Mouse (Mus musculus) MEL (cell line): ENCODE results near the gene Wdr91. TPM values are rescaled to one million over a fixed set of nuclear protein-coding genes. Genes with fewer than 3 reads are reported as not detected.

Source experiments
- DNase-seq: peaks from one replicate; pipeline ENCODE4 v3.0.0; 2011; ENCODE audit warnings: low read depth, low spot score
- H3K27ac ChIP-seq: 2 replicates; pipeline ENCODE4 v1.5.1; 2012; ENCODE audit warnings: low read depth, mild to moderate bottlenecking, control low read depth, low read length, moderate library complexity; ENCODE audit not compliant: control insufficient read depth
- H3K27me3 ChIP-seq, 2 experiments: fragments of 150-350 bp in 1 of 2; sonication (generic) in 1 of 2; 2 replicates each; pipeline ENCODE4 v1.6.1; 2012; ENCODE audit warnings: low read length in 2 of 2, mild to moderate bottlenecking in 2 of 2, improper control_type of control experiment in 1 of 2, moderate library complexity in 1 of 2; ENCODE audit not compliant: insufficient read depth in 2 of 2, control insufficient read depth in 1 of 2
- H3K36me3 ChIP-seq, 2 experiments: 2 replicates each; pipeline ENCODE4 v1.6.1; 2012 to 2014; ENCODE audit warnings: low read length in 2 of 2, improper control_type of control experiment in 1 of 2, inconsistent platforms in 1 of 2, mild to moderate bottlenecking in 1 of 2; ENCODE audit not compliant: insufficient read depth in 2 of 2, control insufficient read depth in 1 of 2
- H3K4me1 ChIP-seq, 2 experiments: fragments of 150-350 bp in 1 of 2; sonication (generic) in 1 of 2; 2 replicates each; pipeline ENCODE4 v1.6.1; 2012; ENCODE audit warnings: low read length in 2 of 2, improper control_type of control experiment in 1 of 2, mild to moderate bottlenecking in 1 of 2; ENCODE audit not compliant: insufficient read depth in 2 of 2, control insufficient read depth in 1 of 2
- H3K4me3 ChIP-seq, 2 experiments: fragments of 150-350 bp in 1 of 2; sonication (generic) in 1 of 2; 2 replicates each; pipeline ENCODE4 v1.5.1; 2012; ENCODE audit warnings: low read depth in 2 of 2, low read length in 2 of 2, mild to moderate bottlenecking in 2 of 2, moderate library complexity in 2 of 2, control low read depth in 1 of 2, improper control_type of control experiment in 1 of 2; ENCODE audit not compliant: control insufficient read depth in 1 of 2, insufficient read depth in 1 of 2
- H3K79me2 ChIP-seq: 2 replicates; pipeline ENCODE4 v1.6.1; 2012; ENCODE audit warnings: mild to moderate bottlenecking, low read length, moderate library complexity; ENCODE audit not compliant: control insufficient read depth, poor library complexity, insufficient read depth
- H3K9ac ChIP-seq: 2 replicates; pipeline ENCODE4 v1.6.1; 2012; ENCODE audit warnings: low read depth, mild to moderate bottlenecking, control low read depth, low read length, moderate library complexity; ENCODE audit not compliant: control insufficient read depth, poor library complexity, severe bottlenecking
- H3K9me3 ChIP-seq: fragments of 150-350 bp; sonication (generic); replicated peaks from 2 replicates; pipeline ENCODE4 v1.6.1; 2012; ENCODE audit warnings: mild to moderate bottlenecking, low read length, improper control_type of control experiment, moderate library complexity; ENCODE audit not compliant: insufficient read depth
- BHLHE40 ChIP-seq: IDR thresholded peaks from 2 replicates; pipeline ENCODE4 v1.6.1; 2012; ENCODE audit warnings: low read depth, mild to moderate bottlenecking, inconsistent platforms, low read length, improper control_type of control experiment, borderline replicate concordance
- CHD1 ChIP-seq: IDR thresholded peaks from 2 replicates; pipeline ENCODE4 v1.6.1; 2012; ENCODE audit warnings: low read depth, mild to moderate bottlenecking, inconsistent platforms, low read length, improper control_type of control experiment
- E2F4 ChIP-seq: IDR thresholded peaks from 2 replicates; pipeline ENCODE4 v1.6.1; 2011; ENCODE audit warnings: low read depth, low read length, improper control_type of control experiment, borderline replicate concordance
- EP300 ChIP-seq, 2 experiments: IDR thresholded peaks; 2 replicates each; pipeline ENCODE4 v1.6.1; 2011; ENCODE audit warnings: improper control_type of control experiment in 2 of 2, low read length in 2 of 2, low read depth in 1 of 2, mild to moderate bottlenecking in 1 of 2
- ETS1 ChIP-seq: IDR thresholded peaks from 2 replicates; pipeline ENCODE4 v1.6.1; 2012; ENCODE audit warnings: low read depth, mild to moderate bottlenecking, inconsistent platforms, low read length, improper control_type of control experiment, moderate library complexity
- GATA1 ChIP-seq: IDR thresholded peaks from 2 replicates; pipeline ENCODE4 v1.6.1; 2011; ENCODE audit warnings: low read depth, low read length, improper control_type of control experiment
- HCFC1 ChIP-seq: IDR thresholded peaks from 2 replicates; pipeline ENCODE4 v1.6.1; 2012; ENCODE audit warnings: low read depth, mild to moderate bottlenecking, inconsistent platforms, low read length, improper control_type of control experiment, moderate library complexity
- KAT2A ChIP-seq: conservative IDR thresholded peaks from 2 replicates; pipeline ENCODE4 v1.6.1; 2012; ENCODE audit warnings: low read depth, low read length, improper control_type of control experiment, inconsistent platforms
- MAFK ChIP-seq: IDR thresholded peaks from 2 replicates; pipeline ENCODE4 v1.6.1; 2011; ENCODE audit warnings: low read depth, mild to moderate bottlenecking, low read length, improper control_type of control experiment, borderline replicate concordance
- MXI1 ChIP-seq: IDR thresholded peaks from 2 replicates; pipeline ENCODE4 v1.6.1; 2011; ENCODE audit warnings: mild to moderate bottlenecking, low read depth, low read length, improper control_type of control experiment
- MYB ChIP-seq: IDR thresholded peaks from 2 replicates; pipeline ENCODE4 v1.6.1; 2011; ENCODE audit warnings: mild to moderate bottlenecking, low read depth, low read length, improper control_type of control experiment
- NELFE ChIP-seq: IDR thresholded peaks from 2 replicates; pipeline ENCODE4 v1.6.1; 2011; ENCODE audit warnings: low read depth, low read length, improper control_type of control experiment
- NRF1 ChIP-seq: IDR thresholded peaks from 2 replicates; pipeline ENCODE4 v1.6.1; 2014; ENCODE audit warnings: low read depth, mild to moderate bottlenecking, inconsistent platforms, low read length, improper control_type of control experiment, moderate library complexity; ENCODE audit not compliant: poor library complexity, insufficient read depth, severe bottlenecking
- POLR2A ChIP-seq, 2 experiments: IDR thresholded peaks; 2 replicates each; pipeline ENCODE4 v1.6.1; 2011 to 2012; ENCODE audit warnings: low read length in 2 of 2, mild to moderate bottlenecking in 2 of 2, control low read depth in 1 of 2, improper control_type of control experiment in 1 of 2, low read depth in 1 of 2, moderate library complexity in 1 of 2; ENCODE audit not compliant: control insufficient read depth in 1 of 2, insufficient read depth in 1 of 2, poor library complexity in 1 of 2
- POLR2AphosphoS2 ChIP-seq: IDR thresholded peaks from 2 replicates; pipeline ENCODE4 v1.6.1; 2011; ENCODE audit warnings: low read length, improper control_type of control experiment
- RAD21 ChIP-seq: IDR thresholded peaks from 2 replicates; pipeline ENCODE4 v1.6.1; 2011; ENCODE audit warnings: mild to moderate bottlenecking, low read depth, low read length, improper control_type of control experiment
- TAL1 ChIP-seq: IDR thresholded peaks from 2 replicates; pipeline ENCODE4 v1.6.1; 2012; ENCODE audit warnings: mild to moderate bottlenecking, inconsistent platforms, low read length, moderate library complexity, mixed read lengths
- TBP ChIP-seq: IDR thresholded peaks from 2 replicates; pipeline ENCODE4 v1.8.0; 2011; ENCODE audit warnings: low read depth, low read length, improper control_type of control experiment
- UBTF ChIP-seq: IDR thresholded peaks from 2 replicates; pipeline ENCODE4 v1.6.1; 2012; ENCODE audit warnings: low read depth, mild to moderate bottlenecking, inconsistent platforms, low read length, improper control_type of control experiment, moderate library complexity, borderline replicate concordance; ENCODE audit not compliant: insufficient read depth
- ZC3H11A ChIP-seq: IDR thresholded peaks from 2 replicates; pipeline ENCODE4 v1.6.1; 2012; ENCODE audit warnings: low read depth, mild to moderate bottlenecking, inconsistent platforms, low read length, improper control_type of control experiment
- ZMIZ1 ChIP-seq: IDR thresholded peaks from 2 replicates; pipeline ENCODE4 v1.6.1; 2012; ENCODE audit warnings: low read depth, mild to moderate bottlenecking, inconsistent platforms, low read length, improper control_type of control experiment, moderate library complexity
- polyA plus RNA-seq, 2 experiments: library from polyadenylated mRNA; stranded (reverse) in 1 of 2; unstranded in 1 of 2; fragments of >175 nt in 1 of 2; fragments of >200 nt in 1 of 2; gene quantifications; 2 replicates each; pipeline versions ENCODE4 v1.2.1 to v1.2.4; 2012; ENCODE audit warnings: low replicate concordance in 2 of 2, low read depth in 1 of 2; ENCODE audit not compliant: insufficient read length in 2 of 2, insufficient read depth in 1 of 2, missing spikeins in 1 of 2
- total RNA-seq: library from RNA; depleted of rRNA; stranded (reverse); fragments of 300-350 nt; gene quantifications from 2 replicates; pipeline ENCODE4 v1.2.3, GENCODE M21; 2012

Gene Wdr91
- total and polyA plus RNA-seq, 3 experiments: 11.7 to 24.1 TPM; not detected in 1

- peak; percentile 38 for DNase-seq
- no peak for TF ChIP-seq HCFC1
- no peak for TF ChIP-seq ZMIZ1
- TF ChIP-seq MAFK: peak; percentile 65; the same call in 1 of the 2 replicates
- no peak for TF ChIP-seq NELFE
- TF ChIP-seq TBP: no peak
- no peak for TF ChIP-seq RAD21
- TF ChIP-seq, all 39 proteins: peak for 1
- Histone ChIP-seq H3K27ac (no peak overlapping the region), H3K36me3 (peaks cover 0 to 9% of the 10 kb centered on the region in 2 experiments; a peak in 2 of 4 replicates), H3K4me3 (no peak overlapping the region), H3K9ac (no peak overlapping the region), H3K9me3 (no peaks in the 10 kb centered on the region), H3K27me3 (no peaks in the 10 kb centered on the region), H3K79me2 (0 out of 2 replicates have a peak, but pooled peaks cover 2% of the 10 kb centered on the region), H3K4me1 (peaks cover 3 to 6% of the 10 kb centered on the region in 2 experiments; a peak in 3 of 4 replicates)
Measured at GRCm38 (mm10) chr6:34914462-34914861, 3.8 kb upstream of the Wdr91 start.

GRCm38 (mm10) chr6:34913341-34914040 is 2.8 kb upstream of the Wdr91 start:
- peaks cover 2% of the 10 kb centered on the region; the same call in 1 of the 2 replicates for H3K79me2 ChIP-seq

GRCm38 (mm10) chr6:34909631-34910345 is 888 bp downstream of the Wdr91 start:
- H3K4me1 ChIP-seq: peaks cover 5 to 26% of the 10 kb centered on the region in 2 experiments; a peak in 3 of 4 replicates
- no peak overlapping the region for H3K27ac ChIP-seq
- H3K4me3 ChIP-seq: peak overlapping the region; percentile 81 to 86
- H3K9ac ChIP-seq: peak overlapping the region; percentile 73
- TF ChIP-seq MYB: no peak
- TF ChIP-seq NELFE: no peak
- TF ChIP-seq TBP: no peak
- TF ChIP-seq NRF1: no peak
- TF ChIP-seq UBTF: no peak
- no peak for TF ChIP-seq EP300 (IDR thresholded peaks at IDR 0.05; ENCODE audit: low read depth in 1 of 2, low read length in 2 of 2)
- TF ChIP-seq MAFK: no peak
- TF ChIP-seq GATA1: no peak
- TF ChIP-seq HCFC1: no peak
- TF ChIP-seq KAT2A: no peak
- no peak for TF ChIP-seq E2F4
- TF ChIP-seq TAL1: no peak
- no peak for TF ChIP-seq POLR2AphosphoS2
- no peak for TF ChIP-seq POLR2A (IDR thresholded peaks at IDR 0.05; ENCODE audit: control insufficient read depth in 1 of 2, insufficient read depth in 1 of 2, low read depth in 1 of 2, low read length in 2 of 2, poor library complexity in 1 of 2)
- H3K27me3 ChIP-seq: no peaks in the 10 kb centered on the region
- DNase-seq: no peak
- peaks cover 0 to 30% of the 10 kb centered on the region in 2 experiments; a peak in 2 of 4 replicates for H3K36me3 ChIP-seq
- peaks cover 2% of the 10 kb centered on the region; the same call in 1 of the 2 replicates for H3K79me2 ChIP-seq
- H3K9me3 ChIP-seq: no peaks in the 10 kb centered on the region

More at GRCm38 (mm10) chr6:34913341-34914040, 2.8 kb upstream of the Wdr91 start:
- TF ChIP-seq TBP (no peak), HCFC1 (no peak), EP300 (IDR thresholded peaks at IDR 0.05; ENCODE audit: low read depth in 1 of 2, low read length in 2 of 2) (no peak), ZC3H11A (no peak), CHD1 (no peak), ETS1 (no peak), BHLHE40 (no peak), MXI1 (no peak)
- Histone ChIP-seq H3K4me3 (no peak overlapping the region), H3K9me3 (no peaks in the 10 kb centered on the region), H3K36me3 (peaks cover 0 to 16% of the 10 kb centered on the region in 2 experiments; a peak in 2 of 4 replicates), H3K27me3 (no peaks in the 10 kb centered on the region), H3K4me1 (peaks cover 3 to 9% of the 10 kb centered on the region in 2 experiments; a peak in 3 of 4 replicates), H3K27ac (no peak overlapping the region), H3K9ac (no peak overlapping the region)
- no peak for DNase-seq
